Mouse (Mus musculus) A20 (cell line): ENCODE data around the gene Olfr172.

Experiments
- DNase-seq: peaks from one replicate; pipeline ENCODE4 v3.0.0-alpha.2; 2011; ENCODE audit warnings: low read depth, low spot score

The Olfr172 gene

DNA sequence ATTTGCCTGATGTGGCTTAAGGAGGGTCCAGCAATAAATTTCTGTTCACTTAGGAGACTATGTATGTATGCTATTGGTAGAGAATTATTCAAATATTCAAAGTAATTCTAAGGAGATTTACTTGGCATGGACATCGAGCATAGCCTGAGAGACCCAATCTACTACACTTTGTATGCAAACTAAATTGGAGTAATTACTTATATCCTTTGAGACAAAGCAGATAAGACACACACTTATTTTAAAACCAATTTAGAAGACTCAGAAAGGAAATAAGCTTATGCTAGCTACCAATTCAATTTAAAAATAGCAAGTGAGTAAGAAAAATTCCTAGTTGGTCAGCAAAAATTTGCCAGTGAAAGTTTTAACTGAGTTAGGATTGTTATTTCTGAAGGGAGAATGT lies at the start of gene Olfr172:
Gene Olfr172 (minus strand): TSS at position 101 of the 400 bp plus-strand sequence.
- DNase-seq, result no peak

DNA sequence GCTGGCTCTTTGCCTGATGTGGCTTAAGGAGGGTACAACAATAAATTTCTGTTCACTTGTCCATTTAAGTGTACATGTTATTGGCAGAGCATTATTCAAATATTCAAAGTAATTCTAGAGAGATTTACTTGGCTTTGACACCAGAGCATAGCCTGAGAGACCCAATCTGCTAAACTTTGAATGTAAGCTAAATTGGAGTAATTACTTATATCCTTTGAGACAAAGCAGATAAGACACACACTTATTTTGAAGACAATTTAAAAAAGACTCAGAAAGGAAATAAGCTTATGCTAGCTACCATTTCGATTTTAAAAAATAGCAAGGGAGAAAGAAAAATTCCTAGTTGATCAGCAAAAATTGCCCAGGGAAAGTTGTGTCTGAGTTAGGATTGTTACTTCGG lies 37.2 kb upstream of the Olfr172 start, which contains the start of gene Olfr173:
Gene Olfr173 (minus strand): TSS at position 101 of the 400 bp plus-strand sequence.
- no peak for DNase-seq

DNA sequence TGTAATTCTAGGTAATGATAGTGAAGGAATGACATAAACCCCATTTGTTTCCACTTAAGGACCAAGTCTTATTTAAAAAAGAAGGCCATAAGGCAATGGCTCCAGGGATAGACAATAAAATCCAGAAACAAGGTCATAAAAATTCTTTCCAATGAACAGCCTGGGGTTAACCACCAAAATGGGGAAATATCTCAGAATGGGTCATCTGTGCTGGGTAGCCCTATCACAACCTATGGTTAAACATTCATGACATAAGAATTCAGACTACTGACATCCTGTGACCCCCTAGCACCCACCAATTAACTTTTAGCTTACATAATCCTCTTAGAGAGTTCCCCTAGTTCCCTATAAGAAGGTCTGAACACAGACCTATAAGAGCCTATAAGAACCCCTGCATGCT lies 6.8 kb downstream of the Olfr172 start:
- DNase-seq, result no peak

DNA sequence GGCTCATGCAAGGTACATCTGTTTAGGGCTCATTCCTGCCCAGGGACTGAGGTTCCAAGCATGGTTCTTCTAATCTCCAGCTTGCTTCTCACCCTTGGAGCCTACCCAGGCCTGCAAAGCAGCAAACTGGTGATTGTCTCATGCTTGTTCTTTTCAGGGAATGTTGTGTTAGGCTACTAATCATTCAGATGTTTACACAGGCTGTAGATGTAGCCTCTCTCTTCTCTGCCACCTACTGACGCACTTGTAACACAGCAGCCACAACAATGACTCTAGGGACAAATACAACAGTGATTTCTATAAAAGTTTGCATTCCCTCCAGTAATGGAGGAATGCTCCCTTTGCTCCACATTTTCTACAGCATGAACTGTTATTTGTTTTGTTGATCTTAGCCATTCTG lies 11.7 kb downstream of the Olfr172 start:
- peak; percentile 46 for DNase-seq

DNA sequence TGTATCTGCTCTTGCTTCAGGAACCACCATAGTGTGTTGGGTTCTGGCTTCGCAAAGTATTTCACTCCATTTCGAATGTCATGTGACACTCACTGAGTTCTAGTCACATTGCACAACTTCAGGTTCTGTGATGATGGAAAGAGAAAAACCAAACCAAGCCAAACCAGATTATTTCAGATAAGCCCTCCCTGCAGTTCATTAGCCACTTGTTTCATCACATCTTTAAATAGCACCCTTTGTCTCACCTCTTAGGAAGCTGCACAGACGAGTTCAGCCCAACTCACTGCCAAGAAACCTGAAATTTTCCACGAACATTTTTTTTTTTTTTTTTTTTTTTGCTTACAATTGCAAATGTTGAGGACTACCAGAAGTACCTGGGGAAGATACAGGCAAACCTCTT lies 16.3 kb downstream of the Olfr172 start:
- no peak for DNase-seq

DNA sequence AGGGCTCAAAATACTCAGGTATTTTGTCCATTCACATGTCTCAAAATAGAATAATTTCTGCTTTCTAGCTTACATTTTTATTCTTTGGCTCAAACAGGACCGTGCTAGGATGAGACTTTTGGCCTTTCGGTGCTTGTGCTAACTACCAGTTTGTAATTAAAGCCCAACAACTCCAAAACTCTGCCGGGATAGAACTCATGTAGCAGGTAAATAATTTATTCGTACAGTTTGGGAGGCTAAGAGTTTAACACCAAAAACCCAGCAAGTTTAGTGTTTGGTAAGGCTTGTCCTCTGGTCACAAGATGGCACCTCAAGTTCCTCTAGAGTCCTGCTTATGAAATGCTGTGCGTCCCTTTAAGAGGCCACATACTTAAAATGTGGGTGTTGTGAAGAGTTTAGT lies 22.2 kb downstream of the Olfr172 start:
- no peak for DNase-seq

DNA sequence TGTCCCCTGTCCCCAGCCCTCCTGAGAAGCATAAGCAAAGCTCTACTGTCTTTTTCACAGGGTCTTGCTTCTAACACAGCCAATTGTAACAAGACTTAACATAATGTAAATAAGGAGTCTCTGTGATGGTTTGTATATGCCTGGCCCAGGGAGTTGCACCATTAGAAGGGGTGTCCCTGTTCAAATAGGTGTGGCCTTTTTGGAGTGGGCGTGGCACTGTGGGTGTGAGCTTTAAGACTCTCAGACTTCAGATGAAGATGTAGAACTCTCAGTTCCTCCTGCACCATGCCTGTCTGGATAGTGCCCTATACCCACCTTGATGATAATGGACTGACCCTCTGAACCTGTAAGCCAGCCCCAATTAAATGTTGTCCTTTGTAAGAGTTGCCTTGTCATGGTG lies 24.2 kb downstream of the Olfr172 start:
- no peak for DNase-seq

DNA sequence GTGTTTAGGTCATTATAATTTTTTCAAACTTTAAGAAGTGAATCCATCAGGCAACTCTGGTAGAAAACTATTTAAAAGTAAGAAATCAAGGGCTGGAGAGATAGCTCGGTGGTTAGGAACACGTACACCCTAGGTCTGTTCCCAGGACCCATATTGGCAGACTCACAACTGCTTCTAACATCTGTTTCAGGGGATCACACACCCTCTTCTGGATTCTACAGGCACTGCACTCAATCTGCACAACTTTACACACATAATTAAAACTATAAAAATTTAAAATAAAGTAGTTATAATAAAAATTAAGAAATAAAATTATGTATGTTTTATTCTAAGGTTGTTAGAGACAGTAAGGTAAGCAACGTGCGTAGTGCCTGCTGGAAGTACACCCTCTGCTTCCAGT lies 24.8 kb downstream of the Olfr172 start:
- DNase-seq, result peak; percentile 26

DNA sequence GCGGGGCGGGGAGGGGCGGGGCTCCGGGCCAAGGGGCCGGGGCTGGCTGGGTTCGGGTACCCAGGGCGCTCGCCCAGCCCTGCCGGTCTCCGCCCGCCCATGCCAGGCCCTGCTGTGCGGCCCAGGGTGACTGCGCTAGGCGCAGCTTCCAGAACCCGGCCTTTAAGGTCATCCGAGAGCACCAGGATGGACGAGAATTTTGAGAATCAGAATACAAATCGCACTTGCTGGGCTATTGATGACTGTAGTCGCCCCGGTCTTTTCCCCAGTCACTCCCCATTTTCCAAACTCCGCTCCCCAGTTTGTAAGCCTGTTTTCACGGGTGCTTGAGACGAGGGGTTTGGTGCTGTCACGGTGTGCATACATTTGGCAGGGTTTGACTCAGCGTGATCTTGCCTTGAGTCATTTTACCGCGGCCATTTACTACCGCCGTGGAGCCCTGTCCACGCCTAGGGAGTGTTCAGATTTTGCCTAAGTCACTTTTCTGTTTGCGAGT lies 34.8 kb downstream of the Olfr172 start:
- no peak for DNase-seq

DNA sequence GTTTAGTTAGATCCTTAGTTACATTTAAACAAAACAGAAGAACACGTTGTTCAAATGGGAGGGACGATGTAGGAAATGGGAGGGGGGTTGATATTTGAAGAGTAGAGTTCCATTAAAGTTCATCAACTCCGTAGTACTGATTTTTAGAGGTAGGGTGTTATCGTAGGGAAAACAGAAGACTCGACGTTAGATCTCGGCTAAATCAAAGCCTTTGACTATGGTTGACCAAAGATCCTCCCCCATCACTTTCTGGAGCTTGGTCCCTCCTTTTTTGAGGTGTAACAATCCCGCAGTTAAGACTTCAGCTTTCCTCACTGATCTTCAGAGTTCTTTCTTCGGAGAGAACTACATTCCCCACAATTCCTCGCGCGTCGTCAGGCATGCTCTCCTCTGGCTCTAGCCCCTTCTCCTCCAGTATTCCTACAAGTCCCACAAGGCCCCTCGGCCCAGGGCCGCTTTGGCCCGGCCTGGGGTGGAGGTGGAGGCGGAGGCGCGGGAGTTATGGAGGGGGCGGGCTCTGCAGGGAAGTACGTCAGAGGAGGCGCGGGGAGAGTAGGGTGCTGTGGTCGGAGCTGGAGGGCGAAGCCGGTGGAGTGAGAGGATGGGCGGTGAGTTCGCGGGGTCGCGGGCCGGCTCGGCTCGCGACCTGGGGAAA lies 35.4 kb downstream of the Olfr172 start, which contains the start of gene Cldnd1:
Gene Cldnd1 (plus strand): TSS at position 434 of the 655 bp plus-strand sequence.
- DNase-seq, result peak; percentile 97

DNA sequence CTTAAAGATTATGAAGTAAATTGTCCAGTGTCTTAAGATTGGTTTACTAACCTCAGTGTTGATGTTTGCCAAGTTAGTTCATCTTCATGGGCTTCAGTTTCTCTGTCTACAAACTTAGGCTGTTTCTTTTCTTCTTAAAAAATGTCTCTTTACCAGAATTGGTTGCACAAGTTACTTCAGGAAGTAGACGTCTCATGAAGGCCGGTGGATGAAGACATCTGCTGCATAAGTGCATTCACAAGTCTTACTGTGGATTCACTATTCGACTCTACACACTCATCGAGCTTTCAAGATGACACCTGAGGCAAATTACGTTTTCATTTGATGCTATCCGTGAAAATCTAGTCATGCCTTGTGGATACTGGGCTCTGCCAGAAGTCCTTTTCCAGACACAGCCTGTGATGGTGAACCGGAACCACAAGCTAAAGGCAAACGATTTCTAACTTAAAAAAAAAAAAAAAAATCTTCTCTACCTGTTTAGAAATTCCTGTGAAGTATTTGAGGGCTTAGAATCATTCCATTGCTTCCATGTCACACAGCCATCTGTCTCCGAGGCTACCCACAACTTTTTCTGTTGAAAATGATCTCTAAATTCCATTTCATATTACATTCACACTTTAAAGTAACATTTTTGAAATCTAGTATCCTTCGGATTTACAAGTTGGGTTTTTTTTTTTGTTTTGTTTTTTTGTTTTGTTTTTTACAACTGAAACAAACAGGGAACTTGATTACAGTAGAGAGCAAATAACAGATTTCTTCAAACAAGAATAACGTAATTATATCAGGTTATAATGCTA lies 36.1 kb downstream of the Olfr172 start:
- DNase-seq, result no peak

DNA sequence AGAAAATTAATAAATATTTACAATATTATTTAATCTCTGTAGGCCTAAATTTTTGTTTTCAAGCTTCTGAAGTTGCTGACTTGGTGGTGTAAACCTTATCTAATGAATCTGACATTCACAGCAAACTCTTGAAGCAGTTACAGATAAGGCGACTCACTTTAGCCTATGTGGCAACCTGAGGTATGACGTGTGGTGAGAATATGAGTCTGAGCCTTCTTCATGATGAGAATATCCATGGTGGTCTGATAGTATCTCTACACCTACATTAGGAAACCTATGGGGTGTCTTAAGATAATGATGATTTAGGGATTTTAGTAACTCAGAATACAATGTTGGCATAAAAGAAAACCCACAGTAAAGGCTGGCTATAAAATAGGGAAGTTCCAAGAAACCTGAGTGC lies 40.7 kb downstream of the Olfr172 start:
- no peak for DNase-seq

DNA sequence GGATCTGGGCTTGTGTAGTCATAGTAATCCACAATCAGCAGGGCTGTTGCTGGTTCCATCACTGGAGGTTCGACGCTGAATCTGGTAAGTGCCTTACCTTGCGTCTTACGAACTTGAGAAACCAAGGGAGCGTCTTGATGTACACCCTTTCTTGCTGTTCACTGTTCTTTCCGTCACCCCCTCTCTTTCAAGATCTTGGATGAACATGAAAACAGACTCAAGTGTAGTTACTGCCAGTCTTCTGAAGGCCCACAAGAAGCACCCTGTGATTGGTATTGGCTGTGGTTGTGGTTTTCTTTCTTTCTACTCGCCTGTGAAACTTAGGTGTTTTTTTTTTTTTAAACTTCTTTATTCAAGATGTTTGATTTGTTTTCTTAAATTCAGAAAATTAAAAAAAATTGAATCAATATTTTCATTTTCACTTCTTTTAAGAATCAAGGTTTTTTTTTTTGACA lies 44.3 kb downstream of the Olfr172 start, which contains the start of gene Gpr15:
Gene Gpr15 (minus strand): TSS at position 405 of the 455 bp plus-strand sequence.
- no peak for DNase-seq

DNA sequence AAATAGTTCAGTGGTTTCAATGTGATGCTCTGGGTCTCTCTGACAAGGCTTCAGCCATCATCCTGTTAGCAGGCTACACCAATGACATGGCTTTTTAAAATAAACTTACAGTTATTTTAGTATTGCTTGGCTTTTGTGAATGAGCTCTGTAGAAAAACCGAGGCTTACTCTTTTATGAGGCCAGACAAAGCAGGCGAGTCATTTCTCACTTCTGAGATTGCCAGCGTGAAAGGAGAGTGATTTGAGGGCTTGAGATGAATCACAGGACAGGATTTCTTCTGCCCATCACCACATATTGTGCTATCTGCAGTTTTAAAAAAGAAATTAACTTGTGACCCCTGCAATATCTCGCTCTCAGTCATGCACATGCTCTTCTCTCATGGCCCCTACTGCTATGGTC lies 48.0 kb downstream of the Olfr172 start:
- no peak for DNase-seq

DNA sequence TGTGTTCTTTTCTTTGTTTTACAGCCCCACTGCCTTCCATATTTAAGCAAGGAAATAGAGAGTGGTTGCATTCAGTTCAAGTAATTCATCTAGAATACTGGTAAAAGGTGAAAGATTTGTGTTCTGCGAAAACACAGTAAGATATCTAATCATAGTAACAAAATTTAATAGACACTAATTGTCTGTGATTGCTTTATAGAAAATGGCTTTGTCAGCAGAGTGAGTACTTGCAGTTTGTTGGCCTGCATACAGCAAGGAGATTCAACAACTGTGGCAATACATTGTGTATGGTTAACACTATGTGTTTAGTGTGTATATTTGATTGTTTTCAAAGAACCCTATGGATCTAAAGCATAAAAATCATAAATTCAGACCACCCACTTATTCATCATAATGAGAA lies 49.8 kb downstream of the Olfr172 start:
- no peak for DNase-seq

DNA sequence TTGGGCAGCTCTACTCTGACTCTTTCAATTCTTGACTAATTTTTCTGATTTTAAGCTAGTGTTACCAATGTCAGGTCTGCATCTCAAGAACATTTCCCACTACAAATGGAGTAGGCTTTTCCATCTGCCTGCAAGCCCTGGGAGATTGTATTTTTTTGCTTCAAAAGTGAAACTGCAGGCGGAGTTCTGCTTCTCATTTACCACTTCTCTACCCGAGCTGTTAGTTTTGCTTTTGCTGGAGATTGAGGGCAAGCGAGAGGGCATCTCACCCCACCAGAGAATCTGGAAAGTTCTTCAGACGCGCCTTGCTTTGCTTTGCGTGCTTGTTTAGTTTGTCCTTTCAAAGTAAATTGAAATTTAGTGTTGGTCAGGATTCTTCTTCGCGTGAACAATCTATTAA lies 50.8 kb downstream of the Olfr172 start:
- DNase-seq, result peak; percentile 80
